Mouse (Mus musculus) MEL (cell line): ENCODE results near the gene Pphln1.

ENCODE experiments used
- CTCF ChIP-seq, 3 experiments: IDR thresholded peaks in 2 of 3; conservative IDR thresholded peaks in 1 of 3; 2 replicates each; pipeline ENCODE4 v1.5.1; 2011 to 2012; ENCODE audit warnings: low read length in 3 of 3, low read depth in 2 of 3, mild to moderate bottlenecking in 2 of 3, improper control_type of control experiment in 1 of 3, inconsistent platforms in 1 of 3, mixed read lengths in 1 of 3, moderate library complexity in 1 of 3; ENCODE audit not compliant: control insufficient read depth in 1 of 3, insufficient read depth in 1 of 3, poor library complexity in 1 of 3, severe bottlenecking in 1 of 3
- E2F4 ChIP-seq: IDR thresholded peaks from 2 replicates; pipeline ENCODE4 v1.6.1; 2011; ENCODE audit warnings: low read depth, low read length, improper control_type of control experiment, borderline replicate concordance
- EP300 ChIP-seq, 2 experiments: IDR thresholded peaks; 2 replicates each; pipeline ENCODE4 v1.6.1; 2011; ENCODE audit warnings: improper control_type of control experiment in 2 of 2, low read length in 2 of 2, low read depth in 1 of 2, mild to moderate bottlenecking in 1 of 2
- GATA1 ChIP-seq: IDR thresholded peaks from 2 replicates; pipeline ENCODE4 v1.6.1; 2011; ENCODE audit warnings: low read depth, low read length, improper control_type of control experiment
- HCFC1 ChIP-seq: IDR thresholded peaks from 2 replicates; pipeline ENCODE4 v1.6.1; 2012; ENCODE audit warnings: low read depth, mild to moderate bottlenecking, inconsistent platforms, low read length, improper control_type of control experiment, moderate library complexity
- JUND ChIP-seq: IDR thresholded peaks from 2 replicates; pipeline ENCODE4 v1.6.1; 2011; ENCODE audit warnings: low read depth, mild to moderate bottlenecking, improper control_type of control experiment, low read length
- MYC ChIP-seq: IDR thresholded peaks from 2 replicates; pipeline ENCODE4 v1.6.1; 2011; ENCODE audit warnings: low read depth, mild to moderate bottlenecking, low read length, improper control_type of control experiment, moderate library complexity
- NELFE ChIP-seq: IDR thresholded peaks from 2 replicates; pipeline ENCODE4 v1.6.1; 2011; ENCODE audit warnings: low read depth, low read length, improper control_type of control experiment
- POLR2A ChIP-seq, 2 experiments: IDR thresholded peaks; 2 replicates each; pipeline ENCODE4 v1.6.1; 2011 to 2012; ENCODE audit warnings: low read length in 2 of 2, mild to moderate bottlenecking in 2 of 2, control low read depth in 1 of 2, improper control_type of control experiment in 1 of 2, low read depth in 1 of 2, moderate library complexity in 1 of 2; ENCODE audit not compliant: control insufficient read depth in 1 of 2, insufficient read depth in 1 of 2, poor library complexity in 1 of 2
- SIN3A ChIP-seq: IDR thresholded peaks from 2 replicates; pipeline ENCODE4 v1.6.1; 2012; ENCODE audit warnings: low read length, improper control_type of control experiment, inconsistent platforms
- TBP ChIP-seq: IDR thresholded peaks from 2 replicates; pipeline ENCODE4 v1.8.0; 2011; ENCODE audit warnings: low read depth, low read length, improper control_type of control experiment
- UBTF ChIP-seq: IDR thresholded peaks from 2 replicates; pipeline ENCODE4 v1.6.1; 2012; ENCODE audit warnings: low read depth, mild to moderate bottlenecking, inconsistent platforms, low read length, improper control_type of control experiment, moderate library complexity, borderline replicate concordance; ENCODE audit not compliant: insufficient read depth
- USF2 ChIP-seq, 2 experiments: IDR thresholded peaks; 2 replicates each; pipeline ENCODE4 v1.6.1; 2011 to 2012; ENCODE audit warnings: improper control_type of control experiment in 2 of 2, low read length in 2 of 2, borderline replicate concordance in 1 of 2, inconsistent platforms in 1 of 2, low read depth in 1 of 2, mild to moderate bottlenecking in 1 of 2; ENCODE audit not compliant: insufficient read depth in 1 of 2
- ZC3H11A ChIP-seq: IDR thresholded peaks from 2 replicates; pipeline ENCODE4 v1.6.1; 2012; ENCODE audit warnings: low read depth, mild to moderate bottlenecking, inconsistent platforms, low read length, improper control_type of control experiment

DNA sequence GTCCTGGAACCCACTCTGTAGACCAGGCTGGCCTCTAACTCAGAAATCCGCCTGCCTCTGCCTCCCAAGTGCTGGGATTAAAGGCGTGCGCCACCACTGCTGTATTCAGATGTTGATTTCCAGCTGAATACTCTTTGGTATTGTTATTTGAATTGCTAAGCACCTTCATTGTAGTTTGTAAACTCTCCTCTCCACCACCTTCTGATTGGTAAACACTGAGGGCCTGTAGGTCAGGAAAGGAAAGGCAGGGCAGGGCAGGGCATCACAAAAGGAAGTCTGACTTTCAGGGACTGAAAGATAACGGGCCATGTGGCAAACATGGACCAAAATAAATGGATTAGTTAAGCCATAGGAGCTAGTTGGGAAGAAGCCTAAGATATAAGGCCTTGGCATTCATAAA lies 91.4 kb downstream of the Pphln1 start:
- TF ChIP-seq GATA1 = no peak
- TF ChIP-seq NELFE = no peak
- TF ChIP-seq SIN3A = no peak
- no peak for TF ChIP-seq POLR2A (IDR thresholded peaks at IDR 0.05; ENCODE audit: control insufficient read depth in 1 of 2, insufficient read depth in 1 of 2, low read depth in 1 of 2, low read length in 2 of 2, poor library complexity in 1 of 2)
- no peak for TF ChIP-seq JUND
- no peak for TF ChIP-seq CTCF (IDR thresholded peaks at IDR 0.05 in 2 of 3, conservative IDR thresholded peaks at IDR 0.05 in 1 of 3; ENCODE audit: control insufficient read depth in 1 of 3, insufficient read depth in 1 of 3, low read depth in 2 of 3, low read length in 3 of 3, poor library complexity in 1 of 3, severe bottlenecking in 1 of 3)
- no peak for TF ChIP-seq TBP
- no peak for TF ChIP-seq USF2 (IDR thresholded peaks at IDR 0.05; ENCODE audit: borderline replicate concordance in 1 of 2, insufficient read depth in 1 of 2, low read depth in 1 of 2, low read length in 2 of 2)
- no peak for TF ChIP-seq UBTF
- no peak for TF ChIP-seq E2F4
- TF ChIP-seq MYC = no peak
- no peak for TF ChIP-seq HCFC1
- no peak for TF ChIP-seq EP300 (IDR thresholded peaks at IDR 0.05; ENCODE audit: low read depth in 1 of 2, low read length in 2 of 2)
- no peak for TF ChIP-seq ZC3H11A
